Mouse (Mus musculus) R1 (cell line): ENCODE data around the gene Rasgef1a.

Experiments used
- DNase-seq: peaks from one replicate; pipeline ENCODE4 v3.0.0-alpha.2; 2018; ENCODE audit warnings: low read depth, low spot score

Rasgef1a gene

GRCm38 (mm10) chr6:118130022-118130421 is 118.8 kb downstream of the Rasgef1a start:
- DNase-seq, result no peak

GRCm38 (mm10) chr6:118134461-118134860 is 123.2 kb downstream of the Rasgef1a start:
- DNase-seq, result no peak

DNA sequence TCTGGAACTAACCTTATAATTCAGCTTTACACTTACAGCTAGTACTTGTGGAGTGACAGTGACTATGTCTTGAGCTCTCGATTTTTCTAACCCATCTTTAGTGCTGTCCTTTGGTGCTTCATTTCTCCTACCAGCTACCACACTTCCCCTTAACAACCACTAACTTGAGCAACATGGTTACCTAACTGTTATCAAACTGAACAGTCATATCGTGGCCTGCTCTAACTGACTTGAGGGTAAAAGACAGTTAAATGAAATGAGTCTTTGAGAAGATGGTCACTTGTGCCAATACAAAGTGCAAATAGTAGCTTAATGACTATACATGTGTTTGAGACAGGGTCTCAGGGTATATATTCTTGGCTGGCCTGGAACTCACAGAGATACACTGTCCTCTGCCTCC is 125.9 kb downstream of the Rasgef1a start:
- no peak for DNase-seq

DNA sequence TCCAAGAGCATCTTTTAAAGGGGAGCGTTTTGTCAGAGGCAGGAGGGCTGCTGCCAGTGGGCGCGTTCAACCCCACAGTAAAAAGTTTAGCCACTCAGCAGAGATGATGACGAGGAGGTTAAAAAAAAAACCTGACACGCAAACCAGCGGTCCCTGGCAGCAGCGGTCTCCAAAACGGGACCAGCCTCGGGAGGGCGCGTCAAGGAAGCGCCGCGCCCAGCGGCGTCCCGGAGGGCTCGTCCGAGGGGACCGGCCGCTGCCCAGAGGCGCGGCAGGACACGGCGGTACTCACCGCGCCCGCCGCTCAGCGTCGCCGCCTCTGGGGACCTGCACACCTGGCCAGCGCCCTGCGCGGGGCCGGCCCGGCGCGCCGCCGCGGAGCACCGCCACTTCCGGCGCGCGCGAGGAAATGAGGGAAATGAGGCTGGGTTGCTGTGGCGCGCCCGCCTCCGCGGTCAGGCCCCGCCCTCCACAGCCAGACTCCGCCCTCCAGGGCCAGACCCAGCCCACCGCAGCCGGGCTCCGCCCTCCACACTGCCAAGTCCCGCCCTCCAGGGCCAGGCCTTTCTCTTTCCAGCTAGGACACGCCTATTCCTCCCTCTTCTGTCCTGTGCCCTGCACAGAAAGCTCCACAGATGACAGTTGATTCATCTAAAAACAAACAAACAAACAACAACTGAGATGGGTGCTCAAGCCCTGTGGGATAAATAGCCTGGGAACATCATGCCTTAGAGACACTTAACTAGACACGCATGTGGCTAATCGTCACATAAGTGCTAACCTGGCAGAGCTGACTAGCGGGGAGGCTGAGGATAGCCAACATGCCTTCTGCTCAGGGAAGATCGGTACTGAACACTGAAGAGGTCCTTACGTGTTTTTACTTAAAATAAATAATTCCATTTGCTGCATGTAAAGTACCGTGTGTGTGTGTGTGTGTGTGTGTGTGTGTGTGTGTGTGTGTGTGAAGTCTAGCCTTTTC is 127.8 kb downstream of the Rasgef1a start, which contains the start of gene Csgalnact2:
Gene Csgalnact2, minus strand, starts transcription at position 410 of the 979 bp plus-strand sequence.
- DNase-seq, result peak; percentile 87

GRCm38 (mm10) chr6:118140961-118141360 is 129.7 kb downstream of the Rasgef1a start:
- DNase-seq, result no peak
